Mouse (Mus musculus) intestine, postnatal 0 days (tissue): ENCODE results near the gene Syn1. TPM values are rescaled to one million over a fixed set of nuclear protein-coding genes. Genes with fewer than 3 reads are reported as not detected.
A peak's percentile ranks its signal among the peaks of the same experiment; 100 is the strongest.

ENCODE experiments used
- ATAC-seq: fragments of 200-750 bp; cut with Nextera tagmentation; 2 replicates; pipeline ENCODE4 v1.8.0; 2017; ENCODE audit warnings: mild to moderate bottlenecking, moderate TSS enrichment, moderate library complexity
- H3K27ac ChIP-seq: fragments of 300-500 bp; sonication (generic); 2 replicates; pipeline ENCODE4 v1.5.1; 2014; ENCODE audit warnings: mild to moderate bottlenecking, low read depth, low read length, moderate library complexity
- H3K27me3 ChIP-seq: fragments of 300-500 bp; sonication (generic); replicated peaks from 2 replicates; pipeline ENCODE4 v1.6.1; 2014; ENCODE audit warnings: low read length, mixed read lengths; ENCODE audit not compliant: control insufficient read depth, insufficient read depth
- H3K36me3 ChIP-seq: fragments of 300-500 bp; sonication (generic); 2 replicates; pipeline ENCODE4 v1.6.1; 2014; ENCODE audit warnings: mild to moderate bottlenecking, moderate library complexity; ENCODE audit not compliant: control insufficient read depth, insufficient read depth
- H3K4me1 ChIP-seq: fragments of 300-500 bp; sonication (generic); replicated peaks from 2 replicates; pipeline ENCODE4 v1.6.1; 2014; ENCODE audit warnings: antibody characterized with exemption, low read length, mixed read lengths; ENCODE audit not compliant: control insufficient read depth, insufficient read depth
- H3K4me2 ChIP-seq: fragments of 300-500 bp; sonication (generic); replicated peaks from 2 replicates; pipeline ENCODE4 v1.6.1; 2014; ENCODE audit warnings: low read depth, mild to moderate bottlenecking, moderate library complexity
- H3K4me3 ChIP-seq: fragments of 300-500 bp; sonication (generic); 2 replicates; pipeline ENCODE4 v1.5.1; 2014; ENCODE audit warnings: low read depth, low read length
- H3K9ac ChIP-seq: fragments of 300-500 bp; sonication (generic); 2 replicates; pipeline ENCODE4 v1.6.1; 2014; ENCODE audit warnings: mild to moderate bottlenecking, low read depth, low read length
- H3K9me3 ChIP-seq: fragments of 300-500 bp; sonication (generic); 2 replicates; pipeline ENCODE4 v1.6.1; 2016; ENCODE audit warnings: mixed run types; ENCODE audit not compliant: control insufficient read depth
- CTCF ChIP-seq: sonication (generic); IDR thresholded peaks from 2 replicates; pipeline ENCODE4 v1.5.1; 2016; ENCODE audit warnings: low read depth, mild to moderate bottlenecking, control low read depth, antibody characterized with exemption, moderate library complexity
- WGBS: fragments of 180-500 bp; shearing (Covaris S2); extraction: QIAGEN DNeasy Blood & Tissue Kit; methylation state at CpG from one replicate; pipeline ENCODE4 v1.1.7; 2014; 5-methylcytosine and 5-hydroxymethylcytosine counted together
- polyA plus RNA-seq: library from polyadenylated mRNA; unstranded; fragments of >200 nt; fragmentation: Nextera tagmentation; extraction: Ambion mirVana; gene quantifications from 2 replicates; pipeline ENCODE4 v1.2.1, GENCODE M21; 2015

Gene Syn1
- polyA plus RNA-seq, result 1.8 and 2.1 TPM in 2 replicates

DNA sequence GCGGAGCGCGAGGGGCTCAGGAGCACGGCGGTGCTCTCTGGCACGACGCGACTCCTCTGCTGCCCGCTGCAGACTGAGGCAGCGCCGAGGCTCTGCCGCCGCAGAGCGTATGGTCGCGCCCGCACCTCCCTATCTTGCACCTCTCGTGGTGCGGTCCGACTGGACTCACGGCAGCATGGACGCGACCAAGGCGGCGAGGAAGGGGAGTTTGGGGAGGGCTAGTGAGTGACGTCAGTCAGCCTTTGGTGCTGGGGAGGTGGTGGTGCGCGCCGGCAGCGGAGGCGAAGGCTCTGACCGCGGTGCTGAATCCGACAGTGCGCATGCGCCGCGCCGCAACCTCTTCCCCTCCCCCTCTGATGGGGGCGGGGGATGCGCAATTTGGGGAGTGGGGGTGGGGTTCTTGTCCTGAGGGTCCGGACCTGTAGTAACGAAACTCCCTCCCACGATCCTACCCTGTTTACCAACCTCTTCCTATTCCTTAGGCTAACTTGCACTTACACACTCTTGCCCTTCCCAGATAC lies at the start of gene Syn1:
Gene Syn1 (minus strand): TSS at position 161 of the 521 bp plus-strand sequence.
- Histone ChIP-seq H3K9ac (no peak within 1 kb of the TSS), H3K4me3 (peak within 1 kb of the TSS; percentile 38), H3K4me2 (peak within 1 kb of the TSS; percentile 72), H3K27me3 (no peaks in the 10 kb centered on the region; the same call in 1 of the 2 replicates), H3K36me3 (no peaks in the 10 kb centered on the region), H3K9me3 (no peaks in the 10 kb centered on the region), H3K27ac (no peak within 1 kb of the TSS), H3K4me1 (no peaks in the 10 kb centered on the region)
- no peak for TF ChIP-seq CTCF
- peak; percentile 90 for ATAC-seq
- WGBS, result 19% methylated on average over 30 of the region's 44 CpGs

DNA sequence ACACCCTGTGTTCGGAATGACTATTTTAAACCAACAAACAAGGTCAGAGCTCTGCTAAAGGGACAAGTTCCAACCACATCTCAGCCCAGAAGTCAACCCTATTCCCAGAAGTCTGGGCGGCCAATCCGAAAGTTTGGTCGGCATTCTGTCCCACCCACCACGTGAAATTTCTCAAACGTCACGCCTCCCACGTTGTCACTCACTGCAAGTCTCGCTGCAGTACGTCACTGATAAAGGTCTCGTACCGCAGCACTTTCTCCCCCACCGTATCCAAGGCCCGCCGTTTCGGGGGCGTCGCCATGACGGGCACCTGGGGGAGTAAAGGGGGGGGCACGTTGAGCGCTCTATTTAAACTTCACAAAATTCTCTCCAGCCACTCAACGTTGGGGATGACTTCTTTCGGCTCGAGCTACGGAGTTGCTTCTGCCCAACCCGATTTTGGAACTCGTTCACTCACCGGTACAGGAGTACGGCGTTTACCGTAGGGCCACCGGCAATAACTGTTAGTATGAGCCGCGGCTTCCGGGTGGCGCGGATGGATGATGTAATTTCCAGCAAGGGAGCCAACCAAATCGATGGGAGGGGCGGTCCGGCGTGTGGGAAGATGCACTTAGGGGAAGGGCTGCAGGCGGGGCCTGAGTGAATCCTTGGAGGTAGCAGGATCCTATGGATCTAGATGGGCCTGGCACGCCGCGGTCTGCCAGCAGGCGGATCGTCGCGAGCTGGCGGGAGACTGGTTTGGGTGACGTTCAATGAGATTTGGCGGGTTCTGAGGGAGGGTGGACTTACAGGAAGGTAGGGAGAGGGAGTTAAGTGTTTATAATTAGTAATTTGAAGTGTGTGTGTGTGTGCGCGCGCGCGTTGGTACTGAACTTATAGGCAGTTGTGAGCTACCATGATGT lies 40.9 kb upstream of the Syn1 start, which contains the start of gene Uxt:
Gene Uxt (minus strand): TSS at position 541 of the 902 bp plus-strand sequence.
- no peaks in the 10 kb centered on the region for H3K9me3 ChIP-seq
- H3K4me1 ChIP-seq, result no peaks in the 10 kb centered on the region
- H3K27me3 ChIP-seq, result no peaks in the 10 kb centered on the region
- H3K4me3 ChIP-seq, result peak within 1 kb of the TSS; percentile 53
- H3K36me3 ChIP-seq, result no peaks in the 10 kb centered on the region
- H3K9ac ChIP-seq, result 0 out of 2 replicates have a peak within 1 kb of the TSS, but pooled peaks have one; percentile 17
- H3K4me2 ChIP-seq, result peak within 1 kb of the TSS; percentile 49
- TF ChIP-seq CTCF, result peak; percentile 57
- ATAC-seq, result peak; percentile 98
- 17% methylated on average over 57 of the region's 57 CpGs for WGBS
- peak within 1 kb of the TSS; percentile 84 for H3K27ac ChIP-seq

GRCm38 (mm10) chrX:20950191-20950880 lies 29.5 kb upstream of the Syn1 start, which contains the start of gene Elk1:
Elk1 (minus strand) TSS chrX:20950608.
- H3K4me1 ChIP-seq, result no peaks in the 10 kb centered on the region
- H3K4me2 ChIP-seq, result peak within 1 kb of the TSS; percentile 62
- H3K27me3 ChIP-seq, result no peaks in the 10 kb centered on the region
- no peaks in the 10 kb centered on the region for H3K36me3 ChIP-seq
- WGBS, result 19% methylated on average over 27 of the region's 30 CpGs
- H3K9ac ChIP-seq, result peak within 1 kb of the TSS; percentile 48
- no peaks in the 10 kb centered on the region for H3K9me3 ChIP-seq
- no peak within 1 kb of the TSS for H3K27ac ChIP-seq
- TF ChIP-seq CTCF, result no peak
- peak; percentile 95 for ATAC-seq
- peak within 1 kb of the TSS; percentile 64 for H3K4me3 ChIP-seq

GRCm38 (mm10) chrX:20946055-20946454 lies 25.3 kb upstream of the Syn1 start:
- no peak for ATAC-seq
- H3K9ac ChIP-seq, result no peak overlapping the region
- H3K4me3 ChIP-seq, result no peak overlapping the region
- WGBS, result 14% methylated on average over 4 of the region's 4 CpGs
- no peak overlapping the region for H3K4me2 ChIP-seq
- no peaks in the 10 kb centered on the region for H3K27me3 ChIP-seq
- no peak overlapping the region for H3K27ac ChIP-seq
- no peaks in the 10 kb centered on the region for H3K4me1 ChIP-seq
- H3K9me3 ChIP-seq, result no peaks in the 10 kb centered on the region
- TF ChIP-seq CTCF, result peak; percentile 69
- H3K36me3 ChIP-seq, result no peaks in the 10 kb centered on the region

GRCm38 (mm10) chrX:20931963-20932362 lies 11.2 kb upstream of the Syn1 start:
- Histone ChIP-seq H3K9me3 (no peaks in the 10 kb centered on the region), H3K27ac (no peak overlapping the region), H3K36me3 (peaks cover 11% of the 10 kb centered on the region; the same call in 1 of the 2 replicates), H3K4me1 (no peaks in the 10 kb centered on the region), H3K4me2 (no peak overlapping the region), H3K9ac (no peak overlapping the region), H3K27me3 (no peaks in the 10 kb centered on the region), H3K4me3 (no peak overlapping the region)
- TF ChIP-seq CTCF, result no peak
- WGBS, result 77% methylated on average over 1 of the region's 1 CpGs
- no peak for ATAC-seq

DNA sequence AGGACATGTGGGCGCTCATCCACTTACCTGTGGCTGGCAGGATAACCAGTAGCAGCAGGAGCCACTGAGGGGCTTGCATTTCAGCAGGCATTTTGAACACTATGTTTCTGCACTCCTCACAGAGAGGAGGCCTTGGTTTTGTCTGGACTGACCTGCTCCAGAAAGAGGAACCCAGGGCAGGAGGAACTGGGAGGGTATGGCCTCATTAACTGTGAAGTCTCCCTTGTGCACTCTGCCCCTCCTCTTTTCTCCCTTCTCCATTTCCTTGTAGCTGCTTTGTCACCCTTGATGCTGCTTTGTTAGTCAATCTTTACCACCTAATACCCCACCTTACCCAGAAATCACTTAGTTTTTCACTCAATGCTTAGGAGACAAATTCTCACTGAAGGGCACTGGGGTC lies 10.6 kb upstream of the Syn1 start, which contains the start of gene Cfp:
Gene Cfp (minus strand): TSS at position 192 of the 400 bp plus-strand sequence.
- no peak for ATAC-seq
- no peak within 1 kb of the TSS for H3K4me3 ChIP-seq
- no peaks in the 10 kb centered on the region for H3K4me1 ChIP-seq
- no peaks in the 10 kb centered on the region for H3K9me3 ChIP-seq
- 80% methylated on average over 1 of the region's 1 CpGs for WGBS
- no peak within 1 kb of the TSS for H3K9ac ChIP-seq
- no peak for TF ChIP-seq CTCF
- H3K27ac ChIP-seq, result no peak within 1 kb of the TSS
- no peak within 1 kb of the TSS for H3K4me2 ChIP-seq
- H3K27me3 ChIP-seq, result no peaks in the 10 kb centered on the region
- peaks cover 10% of the 10 kb centered on the region; the same call in 1 of the 2 replicates for H3K36me3 ChIP-seq
